Mouse (Mus musculus) liver, embryonic 11.5 days (tissue): ENCODE measurements around the gene Prdm15. TPM values are rescaled to one million over a fixed set of nuclear protein-coding genes. Genes with fewer than 3 reads are reported as not detected.

Source experiments
- ATAC-seq: fragments of 200-750 bp; cut with Nextera tagmentation; replicated peaks from 2 replicates; pipeline ENCODE4 v1.8.0; 2017; ENCODE audit warnings: moderate number of reproducible peaks, mild to moderate bottlenecking, moderate TSS enrichment, moderate library complexity; ENCODE audit not compliant: low FRiP score
- DNase-seq: peaks from one replicate; pipeline ENCODE4 v3.0.0-alpha.2; 2017; ENCODE audit warnings: low spot score
- H3K27ac ChIP-seq: fragments of 300-500 bp; sonication (generic); 2 replicates; pipeline ENCODE4 v1.5.1; 2014; ENCODE audit warnings: mild to moderate bottlenecking, low read depth, low read length, control low read depth
- H3K27me3 ChIP-seq: fragments of 300-500 bp; sonication (generic); replicated peaks from 2 replicates; pipeline ENCODE4 v1.6.1; 2014; ENCODE audit warnings: low read length, mixed read lengths; ENCODE audit not compliant: control insufficient read depth, insufficient read depth
- H3K36me3 ChIP-seq: fragments of 300-500 bp; sonication (generic); 2 replicates; pipeline ENCODE4 v1.6.1; 2014; ENCODE audit warnings: mild to moderate bottlenecking, low read length, moderate library complexity, mixed read lengths; ENCODE audit not compliant: control insufficient read depth, insufficient read depth
- H3K4me1 ChIP-seq: fragments of 300-500 bp; sonication (generic); replicated peaks from 2 replicates; pipeline ENCODE4 v1.6.1; 2014; ENCODE audit warnings: low read length, mixed read lengths; ENCODE audit not compliant: control insufficient read depth, insufficient read depth
- H3K4me2 ChIP-seq: fragments of 300-500 bp; sonication (generic); 2 replicates; pipeline ENCODE4 v1.6.1; 2014; ENCODE audit warnings: mild to moderate bottlenecking, control low read depth, moderate library complexity
- H3K4me3 ChIP-seq: fragments of 300-500 bp; sonication (generic); 2 replicates; pipeline ENCODE4 v1.5.1; 2014; ENCODE audit warnings: low read depth, low read length, control low read depth
- H3K9ac ChIP-seq: fragments of 300-500 bp; sonication (generic); 2 replicates; pipeline ENCODE4 v1.6.1; 2014; ENCODE audit warnings: low read depth, low read length, control low read depth
- H3K9me3 ChIP-seq: fragments of 300-500 bp; sonication (generic); 2 replicates; pipeline ENCODE4 v1.6.1; 2016; ENCODE audit warnings: low read length, inconsistent platforms, mixed read lengths; ENCODE audit not compliant: control insufficient read depth
- WGBS: fragments of 180-500 bp; shearing (Covaris S2); extraction: QIAGEN DNeasy Blood & Tissue Kit; methylation state at CpG from one replicate; pipeline ENCODE4 v1.1.7; 2014; 5-methylcytosine and 5-hydroxymethylcytosine counted together
- polyA plus RNA-seq: library from polyadenylated mRNA; unstranded; fragments of >200 nt; fragmentation: Nextera tagmentation; extraction: Ambion mirVana; gene quantifications from 2 replicates; pipeline ENCODE4 v1.2.1, GENCODE M21; 2014

Prdm15 gene
- polyA plus RNA-seq, 1 experiment from 2014 or later = 8.3 TPM

GRCm38 (mm10) chr16:97804680-97805547 is 46.7 kb downstream of the Prdm15 start:
- no peak overlapping the region for H3K4me2 ChIP-seq
- no peaks in the 10 kb centered on the region for H3K27me3 ChIP-seq
- no peaks in the 10 kb centered on the region for H3K4me1 ChIP-seq
- DNase-seq = no peak
- no peak overlapping the region for H3K27ac ChIP-seq
- H3K36me3 ChIP-seq = peaks cover 37% of the 10 kb centered on the region
- ATAC-seq = peak; percentile 47; the same call in 1 of the 2 replicates
- H3K9ac ChIP-seq = no peak overlapping the region
- no peaks in the 10 kb centered on the region for H3K9me3 ChIP-seq
- H3K4me3 ChIP-seq = no peak overlapping the region
- 78% methylated on average over 7 of the region's 7 CpGs for WGBS

GRCm38 (mm10) chr16:97797950-97798869 is 53.4 kb downstream of the Prdm15 start:
- 63% methylated on average over 7 of the region's 7 CpGs for WGBS
- peaks cover 15% of the 10 kb centered on the region for H3K36me3 ChIP-seq
- H3K27me3 ChIP-seq = no peaks in the 10 kb centered on the region
- no peaks in the 10 kb centered on the region for H3K9me3 ChIP-seq
- H3K27ac ChIP-seq = no peak overlapping the region
- peak; percentile 64 for ATAC-seq
- no peak overlapping the region for H3K9ac ChIP-seq
- no peak overlapping the region for H3K4me3 ChIP-seq
- no peak overlapping the region for H3K4me2 ChIP-seq
- DNase-seq = no peak
- H3K4me1 ChIP-seq = no peaks in the 10 kb centered on the region

- peaks cover 16% of the 10 kb centered on the region for H3K36me3 ChIP-seq
- 86% methylated on average over 3 of the region's 3 CpGs for whole genome bisulfite sequencing
- DNase-seq = no peak
These were observed 54.4 kb downstream of the Prdm15 start for GRCm38 (mm10) chr16:97797212-97797611.

GRCm38 (mm10) chr16:97794256-97794655 is 57.4 kb downstream of the Prdm15 start:
- no peaks in the 10 kb centered on the region for H3K27me3 ChIP-seq
- peaks cover 12% of the 10 kb centered on the region for H3K36me3 ChIP-seq
- H3K4me3 ChIP-seq = no peak overlapping the region
- ATAC-seq = no peak
- WGBS = 86% methylated on average over 6 of the region's 6 CpGs
- H3K4me2 ChIP-seq = no peak overlapping the region
- H3K9me3 ChIP-seq = no peaks in the 10 kb centered on the region
- no peak overlapping the region for H3K27ac ChIP-seq
- no peak overlapping the region for H3K9ac ChIP-seq
- no peak for DNase-seq
- H3K4me1 ChIP-seq = no peaks in the 10 kb centered on the region

More at GRCm38 (mm10) chr16:97797212-97797611, 54.4 kb downstream of the Prdm15 start:
- Histone ChIP-seq H3K27ac (no peak overlapping the region), H3K4me2 (no peak overlapping the region), H3K9me3 (no peaks in the 10 kb centered on the region), H3K4me3 (no peak overlapping the region), H3K9ac (no peak overlapping the region), H3K27me3 (no peaks in the 10 kb centered on the region), H3K4me1 (no peaks in the 10 kb centered on the region)
- ATAC-seq = no peak

GRCm38 (mm10) chr16:97783057-97783456 is 68.6 kb downstream of the Prdm15 start:
- WGBS = 82% methylated on average over 5 of the region's 5 CpGs
- ATAC-seq (no peak), DNase-seq (no peak)
- no peaks in the 10 kb centered on the region for H3K27me3 ChIP-seq
- H3K27ac ChIP-seq = no peak overlapping the region
- H3K4me2 ChIP-seq = no peak overlapping the region
- H3K36me3 ChIP-seq = no peaks in the 10 kb centered on the region
- H3K9ac ChIP-seq = no peak overlapping the region
- H3K4me1 ChIP-seq = no peaks in the 10 kb centered on the region
- no peak overlapping the region for H3K4me3 ChIP-seq
- H3K9me3 ChIP-seq = no peaks in the 10 kb centered on the region

GRCm38 (mm10) chr16:97778353-97779025 is 73.2 kb downstream of the Prdm15 start:
- 50% methylated on average over 15 of the region's 15 CpGs for WGBS
- no peaks in the 10 kb centered on the region for H3K36me3 ChIP-seq
- H3K9me3 ChIP-seq = no peaks in the 10 kb centered on the region
- H3K27me3 ChIP-seq = no peaks in the 10 kb centered on the region
- no peak overlapping the region for H3K27ac ChIP-seq
- peak; percentile 65 for DNase-seq
- no peak overlapping the region for H3K9ac ChIP-seq
- no peak overlapping the region for H3K4me3 ChIP-seq
- ATAC-seq = 0 out of 2 replicates have a peak, but pooled peaks have one; percentile 36
- no peaks in the 10 kb centered on the region for H3K4me1 ChIP-seq
- H3K4me2 ChIP-seq = 0 out of 2 replicates have a peak overlapping the region, but pooled peaks have one; percentile 5

GRCm38 (mm10) chr16:97766501-97766900 is 85.1 kb downstream of the Prdm15 start:
- 22% methylated on average over 3 of the region's 3 CpGs for WGBS
- Histone ChIP-seq H3K36me3 (no peaks in the 10 kb centered on the region), H3K4me3 (no peak overlapping the region), H3K4me1 (peaks cover 7% of the 10 kb centered on the region), H3K9me3 (no peaks in the 10 kb centered on the region), H3K27ac (no peak overlapping the region), H3K27me3 (peaks cover 54% of the 10 kb centered on the region), H3K9ac (no peak overlapping the region), H3K4me2 (no peak overlapping the region)
- no peak for DNase-seq
- peak; percentile 37 for ATAC-seq

- Histone ChIP-seq H3K4me1 (peaks cover 7% of the 10 kb centered on the region), H3K4me2 (no peak overlapping the region), H3K27me3 (peaks cover 55% of the 10 kb centered on the region), H3K9me3 (no peaks in the 10 kb centered on the region), H3K4me3 (no peak overlapping the region), H3K36me3 (no peaks in the 10 kb centered on the region), H3K9ac (no peak overlapping the region), H3K27ac (no peak overlapping the region)
- ATAC-seq (no peak), DNase-seq (no peak)
- 52% methylated on average over 2 of the region's 2 CpGs for WGBS
These were observed 87.0 kb downstream of the Prdm15 start for GRCm38 (mm10) chr16:97764626-97765025.
